Mouse (Mus musculus) myocyte (in vitro differentiated cells): ENCODE measurements around the gene Nsf. TPM values are rescaled to one million over a fixed set of nuclear protein-coding genes. Genes with fewer than 3 reads are reported as not detected.

ENCODE experiments used
- H3K27me3 ChIP-seq: one replicate; pipeline ENCODE4 v1.6.1; 2011; ENCODE audit not compliant: control insufficient read depth, insufficient read depth, insufficient read length
- H3K36me3 ChIP-seq: one replicate; pipeline ENCODE4 v1.6.1; 2011; ENCODE audit not compliant: control insufficient read depth, insufficient read depth
- H3K4me2 ChIP-seq: one replicate; pipeline ENCODE4 v1.6.1; 2011; ENCODE audit warnings: low read depth, control low read depth
- H3K4me3 ChIP-seq: one replicate; pipeline ENCODE4 v1.5.1; 2011; ENCODE audit warnings: mild to moderate bottlenecking, control low read depth, moderate library complexity
- H3K79me2 ChIP-seq: one replicate; pipeline ENCODE4 v1.6.1; 2011; ENCODE audit not compliant: control insufficient read depth, insufficient read depth
- H3ac ChIP-seq: one replicate; pipeline ENCODE4 v1.6.1; 2011; ENCODE audit not compliant: control insufficient read depth, insufficient read length
- CEBPB ChIP-seq: IDR thresholded peaks from 2 replicates; pipeline ENCODE4 v1.6.1; 2011; ENCODE audit warnings: mild to moderate bottlenecking, moderate library complexity; ENCODE audit not compliant: poor library complexity, insufficient read depth, severe bottlenecking
- E2F4 ChIP-seq: IDR thresholded peaks from one replicate; pipeline ENCODE4 v1.6.1; 2011; ENCODE audit warnings: mild to moderate bottlenecking, control low read depth, moderate library complexity; ENCODE audit not compliant: insufficient read depth
- MAX ChIP-seq: IDR thresholded peaks from one replicate; pipeline ENCODE4 v1.6.1; 2011; ENCODE audit warnings: low read depth, mild to moderate bottlenecking, control low read depth
- MYOD1 ChIP-seq, 3 experiments: IDR thresholded peaks; one replicate each; pipeline ENCODE4 v1.6.1; 2011; ENCODE audit warnings: control low read depth in 2 of 3, low read depth in 2 of 3, mild to moderate bottlenecking in 2 of 3, moderate library complexity in 1 of 3; ENCODE audit not compliant: insufficient read length in 2 of 3, control insufficient read depth in 1 of 3
- MYOG ChIP-seq, 3 experiments: IDR thresholded peaks; one replicate each; pipeline ENCODE4 v1.6.1; 2011; ENCODE audit warnings: control low read depth in 2 of 3, low read depth in 2 of 3, mild to moderate bottlenecking in 2 of 3; ENCODE audit not compliant: insufficient read length in 2 of 3, control insufficient read depth in 1 of 3, insufficient read depth in 1 of 3
- POLR2A ChIP-seq: IDR thresholded peaks from one replicate; pipeline ENCODE4 v1.6.1; 2011; ENCODE audit warnings: low read depth, mild to moderate bottlenecking, control low read depth, moderate library complexity; ENCODE audit not compliant: insufficient read length
- POLR2AphosphoS2 ChIP-seq: IDR thresholded peaks from one replicate; pipeline ENCODE4 v1.6.1; 2011; ENCODE audit warnings: low read depth, control low read depth; ENCODE audit not compliant: insufficient read length
- REST ChIP-seq: IDR thresholded peaks from one replicate; pipeline ENCODE4 v1.6.1; 2011; ENCODE audit warnings: mild to moderate bottlenecking, control low read depth, moderate library complexity; ENCODE audit not compliant: insufficient read depth, insufficient read length
- SRF ChIP-seq: IDR thresholded peaks from one replicate; pipeline ENCODE4 v1.6.1; 2011; ENCODE audit warnings: low read depth; ENCODE audit not compliant: control insufficient read depth, insufficient read length
- TCF12 ChIP-seq: IDR thresholded peaks from one replicate; pipeline ENCODE4 v1.6.1; 2011; ENCODE audit warnings: mild to moderate bottlenecking, control low read depth; ENCODE audit not compliant: poor library complexity, insufficient read depth, severe bottlenecking
- TCF3 ChIP-seq: IDR thresholded peaks from one replicate; pipeline ENCODE4 v1.6.1; 2011; ENCODE audit warnings: low read depth, control low read depth; ENCODE audit not compliant: insufficient read length
- USF1 ChIP-seq: IDR thresholded peaks from one replicate; pipeline ENCODE4 v1.6.1; 2011; ENCODE audit warnings: low read depth, mild to moderate bottlenecking, control low read depth, moderate library complexity
- polyA plus RNA-seq: library from polyadenylated mRNA; unstranded; fragments of >200 nt; fragmentation: generic; extraction: Trizol; gene quantifications from one replicate; pipeline ENCODE4 v1.2.1, GENCODE M21; 2012; ENCODE audit warnings: missing spikeins

Gene Nsf
- polyA plus RNA-seq, 1 experiment, result 17.2 TPM

- Histone ChIP-seq H3K79me2 (no peaks in the 10 kb centered on the region), H3K36me3 (no peaks in the 10 kb centered on the region), H3K4me3 (no peak overlapping the region), H3K4me2 (no peak overlapping the region), H3K27me3 (no peaks in the 10 kb centered on the region), H3ac (no peak overlapping the region)
- no peak for TF ChIP-seq MYOG (IDR thresholded peaks at IDR 0.05; ENCODE audit: control insufficient read depth in 1 of 3, insufficient read depth in 1 of 3, insufficient read length in 2 of 3, low read depth in 2 of 3)
- no peak for TF ChIP-seq SRF
- no peak for TF ChIP-seq MAX
- TF ChIP-seq POLR2A, result no peak
- TF ChIP-seq E2F4, result no peak
- TF ChIP-seq USF1, result no peak
- TF ChIP-seq POLR2AphosphoS2, result no peak
- TF ChIP-seq TCF12, result no peak
- no peak for TF ChIP-seq MYOD1 (IDR thresholded peaks at IDR 0.05; ENCODE audit: control insufficient read depth in 1 of 3, insufficient read length in 2 of 3, low read depth in 2 of 3)
- TF ChIP-seq TCF3, result no peak
- TF ChIP-seq REST, result no peak
- no peak for TF ChIP-seq CEBPB
These were observed 123.9 kb downstream of the Nsf start for GRCm38 (mm10) chr11:103829956-103830355.

- TF ChIP-seq MAX, result no peak
- TF ChIP-seq POLR2AphosphoS2, result no peak
- no peak for TF ChIP-seq CEBPB
- TF ChIP-seq TCF3, result no peak
- TF ChIP-seq REST, result no peak
- TF ChIP-seq TCF12, result no peak
- TF ChIP-seq SRF, result no peak
- TF ChIP-seq POLR2A, result no peak
- TF ChIP-seq MYOG (IDR thresholded peaks at IDR 0.05; ENCODE audit: control insufficient read depth in 1 of 3, insufficient read depth in 1 of 3, insufficient read length in 2 of 3, low read depth in 2 of 3), result no peak
- TF ChIP-seq MYOD1 (IDR thresholded peaks at IDR 0.05; ENCODE audit: control insufficient read depth in 1 of 3, insufficient read length in 2 of 3, low read depth in 2 of 3), result no peak
- no peak for TF ChIP-seq E2F4
- no peak for TF ChIP-seq USF1
- Histone ChIP-seq H3K79me2 (no peaks in the 10 kb centered on the region), H3K4me3 (no peak overlapping the region), H3K27me3 (no peaks in the 10 kb centered on the region), H3K4me2 (no peak overlapping the region), H3K36me3 (no peaks in the 10 kb centered on the region), H3ac (no peak overlapping the region)
These were observed 125.0 kb downstream of the Nsf start for GRCm38 (mm10) chr11:103828866-103829265.

GRCm38 (mm10) chr11:103827201-103827600, 126.7 kb downstream of the Nsf start:
- TF ChIP-seq TCF12 (no peak), SRF (no peak), TCF3 (no peak), USF1 (no peak), POLR2AphosphoS2 (no peak), E2F4 (no peak), MAX (no peak), MYOD1 (IDR thresholded peaks at IDR 0.05; ENCODE audit: control insufficient read depth in 1 of 3, insufficient read length in 2 of 3, low read depth in 2 of 3) (no peak), POLR2A (no peak), MYOG (IDR thresholded peaks at IDR 0.05; ENCODE audit: control insufficient read depth in 1 of 3, insufficient read depth in 1 of 3, insufficient read length in 2 of 3, low read depth in 2 of 3) (no peak), CEBPB (no peak), REST (no peak)
- H3K4me2 ChIP-seq, result no peak overlapping the region
- no peaks in the 10 kb centered on the region for H3K36me3 ChIP-seq
- H3ac ChIP-seq, result no peak overlapping the region
- H3K27me3 ChIP-seq, result no peaks in the 10 kb centered on the region
- no peak overlapping the region for H3K4me3 ChIP-seq
- no peaks in the 10 kb centered on the region for H3K79me2 ChIP-seq

- no peaks in the 10 kb centered on the region for H3K36me3 ChIP-seq
- no peak overlapping the region for H3ac ChIP-seq
- no peaks in the 10 kb centered on the region for H3K79me2 ChIP-seq
- peaks cover 29% of the 10 kb centered on the region for H3K27me3 ChIP-seq
- TF ChIP-seq CEBPB, result no peak
- no peak for TF ChIP-seq SRF
- TF ChIP-seq POLR2AphosphoS2, result no peak
- TF ChIP-seq MYOD1 (IDR thresholded peaks at IDR 0.05; ENCODE audit: control insufficient read depth in 1 of 3, insufficient read length in 2 of 3, low read depth in 2 of 3), result no peak
- TF ChIP-seq TCF3, result no peak
- TF ChIP-seq MYOG (IDR thresholded peaks at IDR 0.05; ENCODE audit: control insufficient read depth in 1 of 3, insufficient read depth in 1 of 3, insufficient read length in 2 of 3, low read depth in 2 of 3), result no peak
- no peak for TF ChIP-seq USF1
- TF ChIP-seq REST, result no peak
- TF ChIP-seq POLR2A, result no peak
- no peak for TF ChIP-seq MAX
- TF ChIP-seq E2F4, result no peak
- H3K4me2 ChIP-seq, result no peak overlapping the region
- no peak overlapping the region for H3K4me3 ChIP-seq
These were observed 137.1 kb downstream of the Nsf start for GRCm38 (mm10) chr11:103816719-103817118.

GRCm38 (mm10) chr11:103815986-103816385, 137.9 kb downstream of the Nsf start:
- Histone ChIP-seq H3K79me2 (no peaks in the 10 kb centered on the region), H3K4me3 (no peak overlapping the region), H3K27me3 (peaks cover 36% of the 10 kb centered on the region), H3ac (no peak overlapping the region), H3K36me3 (no peaks in the 10 kb centered on the region), H3K4me2 (no peak overlapping the region)
- TF ChIP-seq TCF12, result no peak
- TF ChIP-seq MAX, result no peak
- TF ChIP-seq CEBPB, result no peak
- no peak for TF ChIP-seq POLR2A
- no peak for TF ChIP-seq MYOD1 (IDR thresholded peaks at IDR 0.05; ENCODE audit: control insufficient read depth in 1 of 3, insufficient read length in 2 of 3, low read depth in 2 of 3)
- TF ChIP-seq E2F4, result no peak
- TF ChIP-seq SRF, result no peak
- TF ChIP-seq TCF3, result no peak
- TF ChIP-seq REST, result no peak
- TF ChIP-seq POLR2AphosphoS2, result no peak
- no peak for TF ChIP-seq MYOG (IDR thresholded peaks at IDR 0.05; ENCODE audit: control insufficient read depth in 1 of 3, insufficient read depth in 1 of 3, insufficient read length in 2 of 3, low read depth in 2 of 3)
- no peak for TF ChIP-seq USF1
